Mouse (Mus musculus): ENCODE measurements around the gene 4930415O20Rik.
"Not testable (repeated sequence)": the region's sequence is repeated elsewhere in the genome, so short reads cannot be mapped to it uniquely, and the experiment has no call there.

4930415O20Rik gene

DNA sequence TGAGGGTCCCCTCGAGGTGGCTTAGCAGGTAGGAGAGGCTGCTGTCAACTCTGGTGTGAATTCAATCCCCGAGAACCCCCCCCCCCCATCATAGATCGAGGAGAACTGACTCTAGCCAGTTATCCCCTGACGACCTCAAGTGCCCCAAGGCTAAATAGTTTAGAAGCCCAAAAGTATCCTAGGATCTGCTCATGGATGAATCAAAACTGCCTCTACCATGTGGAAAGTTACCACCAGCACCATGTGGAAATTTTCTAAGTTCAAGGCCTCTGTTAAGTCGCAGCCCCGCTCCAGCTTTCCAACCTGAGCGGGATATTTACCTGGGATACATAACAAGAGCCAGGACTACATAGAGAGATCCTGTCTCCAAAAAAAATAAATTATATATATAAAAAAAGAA lies 1.6 kb upstream of the 4930415O20Rik start:
- no peak for DNase-seq

DNA sequence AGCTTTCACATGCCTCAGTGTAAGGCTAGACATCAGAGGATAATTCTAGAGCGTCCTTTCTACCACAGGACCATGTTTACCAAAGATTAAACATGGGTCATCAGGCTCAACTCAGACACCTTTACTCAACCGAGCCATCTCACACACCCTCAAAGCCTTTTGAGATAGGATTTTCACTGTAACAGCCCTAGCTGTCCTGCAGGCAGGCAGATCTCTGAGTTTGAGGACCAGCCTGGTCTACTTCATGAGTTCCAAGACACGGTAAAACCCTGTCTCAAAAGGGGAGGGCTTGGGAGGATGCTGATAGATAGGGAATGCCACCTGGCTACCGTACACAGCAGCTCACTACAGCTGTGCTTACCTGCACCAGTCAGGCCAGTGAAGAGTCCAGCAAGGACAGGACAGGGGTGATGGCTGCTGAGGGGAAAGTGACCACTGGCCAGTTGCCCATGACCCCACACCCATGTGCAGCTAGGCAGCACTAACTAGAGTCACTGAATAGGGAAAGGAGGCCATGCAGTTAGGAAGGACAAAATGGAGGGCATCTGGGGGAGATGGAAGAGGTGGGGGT lies 924 bp upstream of the 4930415O20Rik start:
- DNase-seq: no peak

DNA sequence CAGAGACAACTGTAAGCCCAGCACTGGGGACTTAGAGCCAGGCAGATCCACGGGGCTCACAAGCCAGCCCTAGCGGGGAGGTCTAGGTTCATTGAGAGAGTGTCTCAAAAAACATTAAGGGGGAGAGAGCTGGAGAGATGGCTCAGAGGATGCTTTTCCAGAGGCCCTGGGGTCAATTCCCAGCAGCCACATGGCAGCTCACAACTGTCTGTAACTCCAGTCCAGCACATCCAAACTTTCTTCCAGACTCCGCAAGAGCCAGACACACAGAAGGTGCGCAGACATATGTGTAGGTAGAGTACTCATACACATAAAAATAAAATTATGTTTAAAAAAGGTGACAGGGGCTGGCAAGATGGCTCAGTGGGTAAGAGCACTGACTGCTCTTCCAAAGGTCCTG lies 2.5 kb downstream of the 4930415O20Rik start:
- no peak for DNase-seq

DNA sequence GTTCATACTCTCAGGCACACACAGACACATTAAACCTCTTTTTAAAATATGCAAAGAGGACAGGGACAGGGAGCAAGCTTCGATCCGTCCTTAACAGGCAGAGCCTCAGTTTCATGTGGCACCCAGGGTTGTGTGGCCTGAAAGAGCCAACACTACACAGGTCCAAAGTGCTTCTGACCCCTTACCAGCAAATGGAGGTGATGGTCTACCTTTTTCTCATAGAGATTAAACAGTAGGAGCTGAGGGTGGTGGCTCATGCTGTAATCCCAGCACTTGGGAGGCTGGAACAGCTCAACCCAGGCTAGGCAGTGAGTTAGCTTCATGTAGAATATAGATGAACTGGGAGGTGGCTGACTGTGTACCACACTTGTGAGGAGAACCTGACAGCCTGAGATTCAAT lies 8.5 kb downstream of the 4930415O20Rik start:
- DNase-seq: no peak

DNA sequence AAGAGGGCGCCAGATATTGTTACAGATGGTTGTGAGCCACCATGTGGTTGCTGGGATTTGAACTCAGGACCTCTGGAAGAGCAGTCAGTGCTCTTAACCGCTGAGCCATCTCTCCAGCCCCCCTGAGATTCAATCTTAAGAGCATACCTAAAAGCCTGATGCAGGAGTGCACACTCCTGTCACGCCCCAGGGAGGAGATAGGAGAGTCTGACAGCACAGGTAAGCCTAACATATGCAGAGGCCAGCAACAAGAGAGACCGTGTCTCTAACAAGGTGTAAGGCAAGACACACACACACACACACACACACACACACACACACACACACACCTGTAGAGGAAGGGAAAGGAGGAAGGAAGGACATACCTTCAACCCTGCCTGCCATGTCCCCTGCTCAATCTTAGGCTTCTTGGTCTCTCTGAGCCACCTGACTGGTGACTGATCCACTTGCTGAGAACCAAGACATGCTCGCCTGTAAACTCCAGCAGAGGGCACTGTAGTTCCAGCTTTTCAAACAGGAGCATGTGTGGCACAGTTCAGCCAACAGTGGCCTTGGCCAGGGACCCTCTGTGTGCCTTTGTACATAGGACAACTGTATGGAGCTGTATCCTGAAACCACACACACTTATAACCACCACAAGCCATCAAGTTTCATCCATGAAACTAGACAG lies 9.1 kb downstream of the 4930415O20Rik start:
- DNase-seq: peak; percentile 77 to 80

DNA sequence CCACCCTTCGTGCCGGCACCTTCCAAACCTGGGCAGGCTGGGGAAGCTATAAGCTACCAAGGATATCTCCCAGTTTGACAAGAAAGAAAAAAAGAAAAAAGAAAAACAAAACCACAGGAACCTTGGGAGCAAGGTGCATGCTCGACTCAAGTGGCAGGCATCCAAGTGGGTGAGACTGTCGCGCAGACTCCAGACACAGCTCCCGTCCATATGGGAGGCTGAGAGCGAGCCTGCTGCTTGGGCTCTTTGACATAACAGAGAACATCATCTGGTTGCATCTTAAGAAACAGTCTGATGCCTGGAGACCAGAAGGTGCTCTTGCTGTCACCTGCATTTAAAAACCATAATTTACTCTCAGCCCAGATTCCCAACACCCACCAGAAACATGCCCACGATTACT lies 11.6 kb downstream of the 4930415O20Rik start:
- no peak for DNase-seq

DNA sequence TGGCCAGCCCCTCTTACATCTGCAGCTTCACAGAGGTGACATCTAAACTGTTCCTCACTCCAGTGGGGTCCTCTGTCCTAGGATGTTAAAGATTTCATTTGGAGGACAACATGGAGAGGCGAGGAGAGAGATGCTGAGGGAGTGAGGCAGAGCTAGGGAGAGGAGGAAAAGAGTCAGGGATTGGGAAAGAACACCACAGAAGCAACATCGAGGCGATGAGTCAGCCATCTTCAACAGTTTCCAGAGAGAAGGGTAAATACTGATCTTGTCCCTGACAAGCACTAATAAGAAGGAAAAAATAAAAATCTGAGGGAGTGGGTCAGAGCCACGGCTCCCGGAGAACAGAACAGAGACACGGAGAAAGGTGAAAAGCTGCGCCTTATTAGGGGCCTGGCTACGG lies 12.2 kb downstream of the 4930415O20Rik start:
- DNase-seq: no peak

DNA sequence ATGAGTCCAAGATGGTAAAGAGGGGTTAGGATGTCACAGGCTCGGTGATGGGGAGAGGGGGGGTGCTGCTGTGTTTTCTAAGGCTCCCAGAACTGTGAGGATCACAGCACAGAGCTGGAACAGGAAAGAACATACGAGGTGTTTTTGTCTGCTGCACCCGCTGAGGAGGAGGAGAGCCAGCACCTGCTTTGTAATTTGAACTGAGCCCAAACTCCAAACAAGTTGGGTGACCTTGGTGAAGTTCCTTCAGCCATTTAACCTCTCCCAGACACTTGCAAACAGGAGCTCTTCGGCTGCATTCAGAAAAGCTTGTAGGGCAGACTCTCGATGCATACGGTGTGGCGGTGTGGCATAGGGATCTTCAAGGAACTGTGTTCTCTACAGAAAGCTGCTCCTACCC lies 14.6 kb downstream of the 4930415O20Rik start:
- no peak for DNase-seq

DNA sequence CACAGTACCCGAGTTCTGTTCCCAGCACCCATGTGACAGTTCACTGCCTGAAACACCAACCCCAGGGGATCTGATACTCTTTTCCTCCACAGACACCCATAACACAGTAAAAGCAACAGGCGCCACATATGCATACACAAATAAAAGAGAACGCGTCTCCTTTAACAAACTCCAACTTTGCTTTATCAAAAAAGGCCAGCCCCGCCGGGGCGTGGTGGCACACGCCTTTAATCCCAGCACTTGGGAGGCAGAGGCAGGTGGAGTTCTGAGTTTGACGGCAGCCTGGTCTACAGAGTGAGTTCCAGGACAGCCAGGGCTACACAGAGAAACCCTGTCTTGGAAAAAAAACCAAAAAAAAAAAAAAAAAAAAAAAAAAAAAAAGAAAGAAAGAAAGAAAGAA lies 15.3 kb downstream of the 4930415O20Rik start:
- DNase-seq: not testable (repeated sequence)

DNA sequence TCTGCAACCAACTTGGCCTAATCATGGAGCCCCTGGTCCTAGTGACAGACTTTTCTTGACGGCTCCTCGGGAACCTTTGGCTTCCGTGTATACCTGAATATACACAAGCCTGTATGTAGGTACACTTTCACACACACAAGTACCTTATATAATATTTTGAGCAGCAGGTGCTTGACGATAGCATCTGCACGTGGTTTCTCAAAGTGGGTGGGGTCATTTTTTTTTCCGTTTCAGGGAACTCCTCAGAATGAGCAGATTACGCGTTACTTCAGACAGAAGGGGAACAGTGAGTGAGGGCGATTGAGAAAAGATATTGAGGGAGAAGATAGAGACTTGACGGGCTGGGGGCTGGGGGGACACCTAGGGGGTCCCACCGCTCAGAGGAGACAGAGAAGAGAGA lies 16.9 kb downstream of the 4930415O20Rik start:
- no peak for DNase-seq

DNA sequence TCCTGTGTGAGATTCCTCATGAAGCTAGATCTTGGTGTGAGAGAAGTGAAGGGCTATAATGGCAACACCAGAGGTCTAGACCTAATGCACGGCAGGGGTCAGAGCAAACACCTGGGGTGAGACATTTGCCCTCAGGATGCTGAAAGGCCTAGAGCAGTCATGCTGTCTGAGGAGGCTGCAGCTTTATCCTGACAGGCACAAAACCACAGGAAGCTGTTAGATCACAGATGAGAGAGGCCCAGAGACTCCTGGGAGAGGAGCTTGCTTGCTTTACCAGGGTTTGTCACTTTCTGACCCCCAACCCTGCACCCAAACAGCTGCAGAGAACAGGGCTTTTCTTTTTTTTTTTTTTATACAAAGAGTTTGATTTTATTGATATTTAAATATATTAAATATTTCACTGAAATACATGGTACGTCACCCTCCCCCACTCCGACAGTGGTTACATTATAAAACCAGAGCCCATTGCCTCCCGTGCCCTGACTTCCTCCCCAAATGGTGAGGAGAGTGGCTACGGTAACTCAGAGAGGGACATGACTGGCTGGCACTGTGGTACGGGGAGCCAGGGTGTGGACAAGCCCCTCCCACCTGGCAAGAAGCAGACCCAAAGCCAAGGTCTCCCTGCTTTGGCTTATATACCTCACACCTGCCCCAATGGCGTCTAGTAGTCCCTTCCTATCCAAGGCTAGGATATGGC lies 19.0 kb downstream of the 4930415O20Rik start:
- no peak for DNase-seq

DNA sequence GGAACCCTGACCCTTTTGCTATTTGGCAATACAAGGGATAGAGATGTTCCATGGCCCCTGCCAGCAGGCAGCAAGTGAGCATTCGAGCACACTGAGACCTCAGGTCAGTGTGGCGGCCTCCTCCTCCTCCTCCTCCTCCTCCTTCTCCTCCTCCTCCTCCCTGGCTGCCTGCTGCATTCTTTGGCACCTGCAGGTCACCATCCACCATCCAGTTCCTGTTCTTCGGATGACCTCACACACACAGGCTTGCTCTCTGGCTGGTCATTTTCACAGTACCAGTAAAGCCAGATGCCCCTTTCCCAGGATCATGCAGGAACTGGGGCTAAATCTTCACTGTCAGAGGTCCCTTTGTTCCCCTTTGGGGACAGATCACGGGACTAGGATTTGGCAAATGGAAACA lies 20.6 kb downstream of the 4930415O20Rik start:
- no peak for DNase-seq

DNA sequence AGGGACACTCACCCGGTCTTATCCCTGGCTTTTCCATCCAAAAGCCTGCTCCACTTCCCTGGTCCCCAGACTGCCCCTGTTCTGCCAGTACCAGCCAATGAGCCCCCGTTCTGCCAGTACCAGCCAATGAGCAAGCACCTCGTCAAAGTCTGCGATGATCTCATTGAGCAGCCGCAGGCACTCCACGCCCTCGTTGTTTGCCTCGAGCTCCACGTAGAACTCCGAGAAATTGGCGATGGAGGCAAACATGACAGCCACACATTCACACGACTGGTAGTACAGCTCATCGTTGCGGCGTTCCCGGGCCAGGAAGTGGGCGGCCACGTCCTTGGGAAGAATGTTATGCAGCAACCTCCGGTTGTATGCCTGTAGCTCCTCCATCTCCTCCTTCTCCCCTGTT lies 23.4 kb downstream of the 4930415O20Rik start:
- DNase-seq: no peak

DNA sequence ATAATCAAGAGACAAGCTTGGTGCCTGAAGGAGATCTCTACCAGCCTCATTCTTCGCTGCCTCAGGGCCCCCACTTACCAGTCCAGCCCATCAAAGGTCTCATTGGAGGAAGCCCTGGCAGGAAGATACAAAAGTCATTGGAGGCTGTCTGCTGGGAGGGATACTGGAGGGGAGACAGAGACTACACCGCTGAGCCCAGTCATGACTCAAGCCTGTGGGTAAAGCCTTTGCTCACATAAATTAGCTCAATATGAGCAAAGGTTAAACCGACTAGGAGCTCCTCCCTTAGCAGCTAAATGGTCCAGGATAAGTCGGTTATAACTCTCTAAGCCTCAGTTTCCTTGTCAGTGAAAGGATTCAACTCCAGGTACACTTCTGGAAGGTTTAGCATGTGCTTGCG lies 24.2 kb downstream of the 4930415O20Rik start:
- no peak for DNase-seq

DNA sequence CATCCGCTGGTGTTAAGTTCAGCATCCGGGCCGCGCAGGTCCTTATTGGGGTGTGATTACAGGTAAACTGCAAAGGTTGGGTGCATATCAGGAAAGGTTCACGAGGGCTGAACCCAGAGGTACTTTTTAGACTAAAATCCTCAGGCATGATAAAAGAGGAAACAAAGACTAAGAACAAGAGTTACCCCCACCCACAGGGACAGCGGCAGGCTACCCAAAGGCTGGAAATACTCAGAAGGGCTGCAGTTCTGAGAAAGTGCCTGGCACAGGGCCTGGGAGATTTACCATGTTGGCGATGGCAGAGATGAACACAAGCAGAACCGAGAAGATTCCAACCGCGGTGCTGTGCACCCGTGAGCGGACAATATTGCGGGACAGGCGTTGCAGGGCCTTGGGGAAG lies 25.8 kb downstream of the 4930415O20Rik start:
- no peak for DNase-seq

DNA sequence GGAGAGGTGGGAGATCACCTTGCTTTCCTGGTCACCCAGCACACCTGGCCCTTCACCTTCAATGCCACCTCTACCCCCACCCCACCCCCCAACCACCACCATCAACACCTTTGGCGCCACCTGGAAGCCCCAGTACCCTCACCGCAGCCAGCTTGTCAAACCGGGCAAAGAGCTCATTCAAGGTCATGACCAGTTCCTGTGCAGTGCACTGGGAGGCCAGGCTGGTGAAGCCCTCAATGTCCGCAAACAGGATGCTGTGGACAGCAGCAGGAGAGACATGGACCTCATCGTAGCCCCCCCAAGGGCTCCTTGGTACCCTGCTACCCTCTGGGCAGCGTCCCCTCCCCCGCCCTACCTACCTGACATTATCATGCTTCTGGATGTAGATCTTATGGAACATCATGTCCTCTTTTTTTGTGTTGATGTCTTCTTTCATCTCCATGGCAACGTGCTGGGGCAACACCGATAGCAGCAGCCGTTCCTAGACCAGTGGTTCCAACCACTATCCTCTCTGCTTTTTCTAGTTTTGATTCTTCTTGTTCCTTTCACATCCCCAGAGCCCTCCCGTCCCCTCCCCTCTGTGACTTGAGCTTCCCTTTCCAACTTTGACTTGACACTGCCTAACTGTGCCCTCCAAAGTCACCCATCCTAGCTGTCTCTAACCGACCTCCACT lies 29.4 kb downstream of the 4930415O20Rik start:
- DNase-seq: no peak

DNA sequence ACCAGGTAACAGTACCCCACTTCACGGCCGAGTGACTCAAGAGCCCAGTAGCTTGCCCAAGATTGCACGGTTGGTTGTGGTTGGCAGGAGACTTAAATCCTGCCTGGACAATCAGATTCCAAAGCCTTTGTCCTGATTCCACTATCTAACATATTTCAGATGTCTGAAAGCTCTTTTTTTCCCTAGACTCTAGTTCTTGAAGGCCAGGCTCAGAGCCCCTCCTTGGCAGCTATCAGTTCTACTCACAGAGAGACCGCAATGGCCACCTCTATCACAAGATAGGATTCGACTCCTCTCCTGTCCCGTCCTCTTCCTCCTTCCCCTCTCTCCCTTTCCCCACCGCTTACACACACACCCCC lies 31.0 kb downstream of the 4930415O20Rik start:
- DNase-seq: no peak

DNA sequence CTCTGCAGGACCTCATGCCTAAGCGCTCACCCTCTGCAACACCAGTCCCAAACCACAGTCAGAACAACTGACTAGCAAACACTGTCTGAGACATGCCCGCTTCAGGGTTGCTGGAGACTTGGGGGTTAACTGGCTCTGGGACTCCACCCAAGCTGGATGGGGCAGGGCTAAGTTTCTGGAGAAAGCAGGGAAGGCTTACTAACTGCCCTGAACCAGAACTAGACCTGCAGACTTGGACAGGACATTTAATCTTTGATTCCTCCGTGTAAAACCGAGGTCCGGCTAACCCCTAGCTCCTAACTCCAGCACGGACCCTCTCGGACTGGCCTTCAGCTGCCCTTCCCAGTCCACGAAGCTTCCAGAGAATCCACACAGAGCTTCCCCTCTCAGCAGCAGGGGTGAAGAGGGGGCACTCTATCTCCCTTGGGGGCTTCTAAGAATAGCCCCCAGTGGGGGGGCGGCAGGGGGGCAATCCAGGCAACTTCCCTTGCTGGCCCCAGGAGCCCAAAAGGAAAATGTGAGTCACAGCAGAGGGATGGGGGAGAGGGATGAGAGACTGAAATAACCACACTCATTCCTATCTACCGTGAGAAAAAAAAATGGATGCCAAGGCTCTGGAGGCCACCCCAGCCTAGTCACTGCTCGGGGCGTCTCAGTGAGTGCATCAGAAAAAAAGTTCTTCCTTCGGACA lies 31.5 kb downstream of the 4930415O20Rik start:
- DNase-seq: no peak

DNA sequence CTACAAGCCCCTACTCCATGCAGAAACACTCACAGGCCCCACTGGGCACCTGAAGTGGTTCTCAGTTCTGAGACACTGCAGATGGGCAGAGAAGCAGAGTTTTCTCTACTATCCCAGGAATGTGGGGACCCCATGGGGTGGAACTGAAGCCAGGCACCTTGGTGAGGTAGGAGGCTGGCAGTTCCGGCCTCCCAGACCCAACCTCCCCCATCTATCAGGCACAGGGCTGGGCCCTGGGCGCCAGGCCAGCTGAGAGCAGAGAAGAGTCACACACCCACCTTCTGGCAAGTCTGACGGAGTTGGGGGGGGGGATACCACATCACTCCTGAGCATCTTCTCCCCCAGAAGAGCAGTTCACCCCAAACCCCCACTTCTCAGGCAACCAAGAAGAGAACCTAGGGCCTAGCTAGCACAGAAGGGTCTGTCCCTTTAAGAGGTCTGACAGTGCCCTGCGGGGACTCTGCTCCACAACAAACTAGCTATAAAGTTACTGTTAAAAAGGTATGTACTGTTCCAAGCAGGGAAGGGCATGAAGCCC lies 32.2 kb downstream of the 4930415O20Rik start:
- no peak for DNase-seq

DNA sequence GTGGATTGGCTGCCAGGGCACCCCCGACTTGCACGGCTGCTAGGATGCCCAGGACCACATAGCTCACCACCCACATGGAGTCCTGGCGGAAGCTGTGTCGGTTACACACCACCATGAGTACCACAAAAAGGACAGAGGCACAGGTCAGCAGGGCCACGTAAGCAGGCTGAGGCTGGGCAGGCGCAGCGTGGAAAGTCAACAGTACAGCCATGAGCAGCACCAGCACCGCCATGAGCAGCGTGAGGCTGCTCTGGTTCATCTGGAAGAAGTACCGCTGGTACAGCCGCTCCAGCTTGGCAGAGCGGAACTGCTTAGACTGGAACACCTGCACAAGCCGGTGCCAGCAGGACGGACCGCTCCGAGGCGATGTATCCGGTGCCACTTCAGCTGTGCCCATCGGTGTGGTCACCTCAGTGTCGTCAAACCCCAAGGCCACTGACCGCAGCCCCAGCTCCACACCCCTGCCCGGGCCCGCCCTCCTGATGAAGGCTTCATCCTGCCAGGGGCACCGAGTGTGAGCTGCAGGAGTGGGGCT lies 33.3 kb downstream of the 4930415O20Rik start:
- DNase-seq: no peak

DNA sequence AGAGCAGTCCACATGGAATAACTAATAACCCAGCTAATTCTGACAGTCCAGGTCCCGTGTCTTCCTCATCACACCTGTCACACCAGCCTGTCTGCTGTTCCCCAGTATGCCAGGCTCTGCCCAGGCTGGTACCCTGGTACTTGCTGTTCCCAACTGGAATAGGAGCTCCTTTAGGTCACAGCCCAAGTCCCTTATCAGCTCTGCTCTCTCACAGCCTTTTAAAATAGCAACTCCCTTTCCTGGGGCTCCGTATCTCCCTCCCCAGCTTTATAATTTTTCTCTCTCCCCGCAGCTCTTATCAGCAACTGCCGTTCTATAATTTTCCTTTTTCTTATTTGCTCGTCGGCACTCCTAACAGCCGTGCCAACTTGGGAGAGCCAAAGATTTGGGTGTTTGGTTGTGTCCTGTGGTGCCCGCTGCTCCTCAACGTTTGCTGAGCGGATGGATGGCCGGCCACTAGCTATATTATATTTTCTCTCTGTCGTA lies 35.3 kb downstream of the 4930415O20Rik start:
- no peak for DNase-seq

DNA sequence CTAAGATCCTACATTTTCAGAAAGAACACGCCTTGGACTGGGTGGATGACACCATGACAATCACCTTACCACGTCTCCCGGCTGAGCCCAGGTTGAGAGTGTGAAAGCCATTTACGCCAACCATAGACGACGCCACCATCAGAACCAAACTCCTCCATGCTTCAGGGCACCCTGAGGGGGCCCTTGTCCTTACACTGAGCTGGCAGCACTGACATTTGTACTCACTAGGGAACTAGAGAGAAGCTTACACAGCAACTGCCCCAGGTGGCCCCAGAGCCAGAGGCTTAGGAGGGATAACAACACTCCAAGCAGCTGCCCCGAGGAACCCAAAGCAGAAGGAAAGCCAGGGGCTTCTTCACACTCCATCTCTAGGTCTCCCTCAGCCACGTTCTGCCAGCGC lies 35.9 kb downstream of the 4930415O20Rik start:
- DNase-seq: no peak

DNA sequence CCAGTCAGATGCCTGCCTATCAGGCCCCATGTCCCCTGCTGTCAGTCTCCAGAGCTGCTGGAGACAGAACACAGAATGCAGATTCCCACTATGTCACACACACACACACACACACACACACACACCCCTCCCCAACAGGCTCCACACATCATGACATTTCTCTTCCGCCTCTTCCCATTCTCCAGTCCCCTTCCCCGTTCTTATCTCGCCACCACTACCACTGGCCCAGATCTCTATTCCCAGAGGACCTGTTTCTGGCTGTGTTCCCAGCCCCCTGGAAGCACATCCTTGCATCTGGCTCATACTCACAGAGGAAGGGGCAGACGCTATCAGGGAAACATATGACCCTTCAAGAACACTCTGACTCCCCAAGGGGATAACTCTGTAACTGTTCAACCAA lies 36.8 kb downstream of the 4930415O20Rik start:
- DNase-seq: no peak

Data from lung, adult 18-20 months (tissue).